Mouse (Mus musculus) midbrain, embryonic 16.5 days (tissue): ENCODE measurements at regions not wholly inside any gene's neighbourhood (a gene's known extent, or its start where the extent isn't known, plus 50 kb on each side); places are given as distances from the start of the nearest gene placed in this dataset.

Source experiments
- ATAC-seq: fragments of 200-750 bp; cut with Nextera tagmentation; 2 replicates; pipeline ENCODE4 v1.8.0; 2017; ENCODE audit warnings: moderate TSS enrichment
- H3K27ac ChIP-seq: fragments of 300-500 bp; sonication (generic); 2 replicates; pipeline ENCODE4 v1.5.1; 2014; ENCODE audit warnings: mild to moderate bottlenecking, low read length, mixed read lengths
- H3K27me3 ChIP-seq: fragments of 300-500 bp; sonication (generic); 2 replicates; pipeline ENCODE4 v1.6.1; 2014; ENCODE audit warnings: low read depth, low read length, mixed read lengths; ENCODE audit not compliant: control insufficient read depth, insufficient read depth
- H3K36me3 ChIP-seq: fragments of 300-500 bp; sonication (generic); 2 replicates; pipeline ENCODE4 v1.6.1; 2014; ENCODE audit warnings: mild to moderate bottlenecking, low read length, moderate library complexity, mixed read lengths; ENCODE audit not compliant: control insufficient read depth, insufficient read depth
- H3K4me1 ChIP-seq: fragments of 300-500 bp; sonication (generic); 2 replicates; pipeline ENCODE4 v1.6.1; 2014; ENCODE audit warnings: mild to moderate bottlenecking, low read length, mixed read lengths; ENCODE audit not compliant: control insufficient read depth, insufficient read depth
- H3K4me2 ChIP-seq: fragments of 300-500 bp; sonication (generic); 2 replicates; pipeline ENCODE4 v1.6.1; 2014; ENCODE audit warnings: mild to moderate bottlenecking, low read length, mixed read lengths
- H3K4me3 ChIP-seq: fragments of 300-500 bp; sonication (generic); 2 replicates; pipeline ENCODE4 v1.5.1; 2014; ENCODE audit warnings: low read depth, mild to moderate bottlenecking, low read length, moderate library complexity, mixed read lengths
- H3K9ac ChIP-seq: fragments of 300-500 bp; sonication (generic); 2 replicates; pipeline ENCODE4 v1.6.1; 2014; ENCODE audit warnings: low read depth, low read length, mixed read lengths
- H3K9me3 ChIP-seq: fragments of 300-500 bp; sonication (generic); replicated peaks from 2 replicates; pipeline ENCODE4 v1.6.1; 2014; ENCODE audit warnings: mild to moderate bottlenecking, low read length, mixed read lengths; ENCODE audit not compliant: control insufficient read depth, poor library complexity, severe bottlenecking
- WGBS: fragments of 180-500 bp; shearing (Covaris S2); extraction: QIAGEN DNeasy Blood & Tissue Kit; methylation state at CpG from one replicate; pipeline ENCODE4 v1.1.7; 2014; 5-methylcytosine and 5-hydroxymethylcytosine counted together

DNA sequence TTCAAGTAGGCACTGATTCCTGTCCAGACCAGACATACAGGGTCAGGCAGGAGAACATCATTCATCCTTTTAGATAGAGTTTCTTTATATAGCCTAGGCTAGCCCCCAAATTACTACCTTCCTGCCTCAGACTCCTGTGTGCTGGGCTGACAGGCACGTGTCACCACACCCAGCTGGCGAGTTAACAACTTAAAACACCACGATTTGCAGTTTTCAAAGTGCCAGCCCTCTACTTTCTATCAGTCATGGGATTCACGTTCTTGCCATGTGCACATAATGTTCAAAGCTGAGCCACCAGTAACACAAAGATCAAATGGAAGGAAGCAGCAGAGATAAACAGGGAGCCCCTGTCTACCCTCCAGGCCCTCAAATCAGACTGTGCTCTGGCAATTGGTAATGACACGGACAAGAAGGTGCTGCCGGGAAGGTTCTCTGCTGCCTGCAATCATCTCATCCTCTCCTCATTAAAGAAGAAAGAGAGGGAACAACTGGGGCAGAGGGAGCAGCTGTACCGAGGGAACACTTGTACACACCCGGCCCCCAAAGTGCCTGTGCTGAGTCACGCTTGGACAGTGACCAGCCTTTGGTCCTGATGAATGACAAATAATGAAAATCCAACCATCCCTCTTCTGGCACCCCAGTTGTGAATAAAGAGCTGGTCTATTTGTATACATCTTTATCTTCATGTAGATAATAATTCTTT lies 79.4 kb upstream of the Irf2bp2 start:
- no peak overlapping the region for H3K9ac ChIP-seq
- WGBS: 64% methylated on average over 9 of the region's 9 CpGs
- H3K4me2 ChIP-seq: no peak overlapping the region
- H3K27me3 ChIP-seq: no peaks in the 10 kb centered on the region
- no peak for ATAC-seq
- no peak overlapping the region for H3K4me3 ChIP-seq
- no peaks in the 10 kb centered on the region for H3K9me3 ChIP-seq
- H3K4me1 ChIP-seq: peaks cover 14% of the 10 kb centered on the region
- H3K27ac ChIP-seq: no peak overlapping the region
- H3K36me3 ChIP-seq: no peaks in the 10 kb centered on the region

DNA sequence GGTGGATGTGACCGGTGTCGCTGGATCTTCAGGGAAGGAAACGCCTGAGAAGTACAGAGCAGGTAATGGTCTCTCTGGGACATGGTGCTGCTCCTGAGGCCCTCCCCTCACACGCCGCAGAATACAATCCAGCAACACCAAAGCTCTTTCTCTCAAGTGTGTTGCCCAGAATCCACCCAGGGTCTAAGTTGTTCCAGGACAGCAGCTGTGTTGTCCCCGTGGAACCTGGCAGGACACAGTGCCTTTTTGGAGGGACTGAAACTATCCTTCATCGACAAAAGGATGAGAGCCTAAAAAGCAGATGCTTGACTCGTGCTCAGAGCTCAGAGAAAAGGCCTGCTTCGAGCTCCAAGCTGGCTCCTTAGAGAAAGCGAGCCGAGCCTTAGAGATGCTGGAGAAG lies 77.8 kb upstream of the Irf2bp2 start:
- 95% methylated on average over 11 of the region's 11 CpGs for WGBS
- Histone ChIP-seq H3K4me3 (no peak overlapping the region), H3K27me3 (no peaks in the 10 kb centered on the region), H3K9ac (no peak overlapping the region), H3K4me1 (peaks cover 21% of the 10 kb centered on the region), H3K4me2 (no peak overlapping the region), H3K27ac (no peak overlapping the region), H3K36me3 (no peaks in the 10 kb centered on the region), H3K9me3 (no peaks in the 10 kb centered on the region)
- no peak for ATAC-seq

DNA sequence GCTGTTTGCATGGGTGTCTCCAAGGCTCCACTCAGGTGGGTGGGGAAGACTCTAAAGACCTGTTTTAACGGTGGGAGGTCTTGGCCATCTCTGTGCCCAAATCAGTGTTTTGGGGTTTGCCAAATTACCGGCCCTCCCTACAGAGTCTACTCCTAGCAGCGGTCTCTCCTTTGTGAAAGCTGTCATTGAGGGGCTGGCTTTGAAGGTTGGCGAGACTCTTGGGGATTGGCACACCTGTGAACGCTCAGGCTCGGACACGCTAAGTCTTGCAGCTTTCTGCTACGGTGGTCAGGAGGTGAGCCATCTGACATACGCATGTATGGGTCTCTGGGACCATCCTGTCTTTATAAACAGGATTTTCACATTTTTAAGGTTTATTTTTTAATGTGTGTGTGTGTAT lies 76.1 kb upstream of the Irf2bp2 start:
- H3K4me3 ChIP-seq: no peak overlapping the region
- no peaks in the 10 kb centered on the region for H3K27me3 ChIP-seq
- H3K9ac ChIP-seq: no peak overlapping the region
- H3K4me2 ChIP-seq: no peak overlapping the region
- no peak for ATAC-seq
- 90% methylated on average over 9 of the region's 9 CpGs for WGBS
- H3K4me1 ChIP-seq: peaks cover 38% of the 10 kb centered on the region
- H3K9me3 ChIP-seq: no peaks in the 10 kb centered on the region
- H3K36me3 ChIP-seq: no peaks in the 10 kb centered on the region
- no peak overlapping the region for H3K27ac ChIP-seq

DNA sequence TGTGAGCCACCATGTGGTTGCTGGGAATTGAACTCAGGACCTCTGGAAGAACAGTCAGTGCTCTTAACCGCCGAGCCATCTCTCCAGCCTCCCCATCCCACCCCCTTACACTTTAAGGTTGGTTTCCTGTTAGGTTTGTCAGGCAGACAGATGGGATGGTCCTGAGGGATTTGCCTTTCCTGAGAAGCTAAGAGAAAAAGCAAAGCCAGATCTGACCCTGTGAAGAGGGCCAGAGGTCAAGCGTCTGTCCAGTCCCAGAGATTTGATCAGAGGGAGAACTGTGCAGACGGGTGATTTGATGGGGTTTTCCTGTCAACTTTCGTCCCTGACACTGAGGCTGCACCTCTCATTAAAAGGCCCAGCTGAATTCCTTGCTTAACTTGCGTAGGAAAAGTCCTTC lies 75.4 kb upstream of the Irf2bp2 start:
- no peak overlapping the region for H3K4me2 ChIP-seq
- H3K27ac ChIP-seq: no peak overlapping the region
- 72% methylated on average over 6 of the region's 6 CpGs for WGBS
- H3K9me3 ChIP-seq: no peaks in the 10 kb centered on the region
- no peak for ATAC-seq
- H3K27me3 ChIP-seq: no peaks in the 10 kb centered on the region
- H3K36me3 ChIP-seq: no peaks in the 10 kb centered on the region
- H3K4me1 ChIP-seq: peaks cover 45% of the 10 kb centered on the region
- no peak overlapping the region for H3K9ac ChIP-seq
- H3K4me3 ChIP-seq: no peak overlapping the region

DNA sequence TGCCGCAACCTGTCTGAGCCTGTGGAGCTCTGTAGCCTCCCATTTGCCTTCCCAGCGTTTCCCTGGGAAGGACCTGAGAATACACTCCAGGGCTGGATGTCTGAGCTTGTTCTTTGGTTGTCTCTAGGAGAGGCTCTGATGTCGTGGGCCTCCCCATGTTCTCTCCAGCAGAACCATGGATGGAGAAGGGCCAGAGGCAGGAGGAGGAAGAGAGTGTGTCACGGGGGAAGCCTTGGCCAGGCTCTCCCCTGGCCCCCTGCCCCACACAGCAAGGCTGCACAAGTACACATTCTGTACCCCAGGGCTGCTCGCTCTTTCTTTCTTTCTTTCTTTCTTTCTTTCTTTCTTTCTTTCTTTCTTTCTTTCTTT lies 74.9 kb upstream of the Irf2bp2 start:
- H3K4me3 ChIP-seq: no peak overlapping the region
- no peaks in the 10 kb centered on the region for H3K27me3 ChIP-seq
- H3K4me1 ChIP-seq: peaks cover 50% of the 10 kb centered on the region
- no peak for ATAC-seq
- WGBS: 69% methylated on average over 5 of the region's 5 CpGs
- peak overlapping the region; percentile 96 for H3K27ac ChIP-seq
- H3K36me3 ChIP-seq: no peaks in the 10 kb centered on the region
- H3K9me3 ChIP-seq: no peaks in the 10 kb centered on the region
- no peak overlapping the region for H3K4me2 ChIP-seq
- no peak overlapping the region for H3K9ac ChIP-seq

DNA sequence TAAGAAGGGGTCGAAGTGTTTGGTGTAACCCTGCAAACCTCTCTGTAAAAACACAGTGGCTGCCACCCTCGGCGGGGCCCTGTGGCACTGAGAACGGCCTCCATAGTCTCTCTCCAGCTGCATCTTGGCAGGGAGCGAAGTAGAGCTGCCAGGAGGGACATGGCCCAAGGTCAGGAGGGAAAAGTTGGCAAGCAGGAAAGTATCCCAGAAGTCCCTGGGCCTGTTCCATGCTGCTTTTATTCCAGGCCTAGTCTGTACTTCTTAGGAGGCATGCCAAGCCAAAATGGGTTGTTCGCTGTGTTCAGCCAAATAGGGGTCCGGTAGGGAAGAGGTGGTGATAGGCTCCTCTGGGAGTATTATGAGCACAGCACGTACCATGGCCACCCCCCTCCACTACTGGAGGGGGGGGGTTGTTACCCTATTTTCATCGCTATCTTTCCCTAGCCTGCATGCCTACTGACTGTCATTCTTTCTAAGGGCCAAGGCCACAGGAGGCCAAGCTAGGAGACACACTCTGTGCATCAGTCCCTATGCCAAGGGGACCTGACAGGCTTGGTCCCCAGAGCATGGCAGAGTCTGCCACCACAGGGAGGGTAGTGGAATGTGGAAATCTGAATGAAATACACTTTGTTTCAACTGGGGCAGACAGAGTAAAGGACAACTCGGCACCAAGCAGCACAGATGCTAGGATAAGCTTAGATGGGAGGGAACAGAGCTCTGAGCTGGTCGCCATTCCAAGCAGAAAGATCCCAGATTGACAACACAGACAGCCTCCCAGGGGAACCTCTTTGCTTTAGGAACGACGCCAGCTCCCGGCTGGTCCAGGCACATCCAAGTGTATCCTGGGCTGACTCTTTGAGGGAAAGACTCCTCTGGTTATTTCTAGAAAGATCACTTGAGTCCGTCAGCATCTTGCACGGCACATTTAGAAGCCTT lies 74.2 kb upstream of the Irf2bp2 start:
- Histone ChIP-seq H3K27ac (peak overlapping the region; percentile 96), H3K4me3 (no peak overlapping the region), H3K9me3 (no peaks in the 10 kb centered on the region), H3K4me2 (no peak overlapping the region), H3K9ac (no peak overlapping the region), H3K4me1 (peaks cover 57% of the 10 kb centered on the region), H3K27me3 (no peaks in the 10 kb centered on the region), H3K36me3 (no peaks in the 10 kb centered on the region)
- peak; percentile 33 for ATAC-seq
- 53% methylated on average over 16 of the region's 16 CpGs for whole genome bisulfite sequencing

DNA sequence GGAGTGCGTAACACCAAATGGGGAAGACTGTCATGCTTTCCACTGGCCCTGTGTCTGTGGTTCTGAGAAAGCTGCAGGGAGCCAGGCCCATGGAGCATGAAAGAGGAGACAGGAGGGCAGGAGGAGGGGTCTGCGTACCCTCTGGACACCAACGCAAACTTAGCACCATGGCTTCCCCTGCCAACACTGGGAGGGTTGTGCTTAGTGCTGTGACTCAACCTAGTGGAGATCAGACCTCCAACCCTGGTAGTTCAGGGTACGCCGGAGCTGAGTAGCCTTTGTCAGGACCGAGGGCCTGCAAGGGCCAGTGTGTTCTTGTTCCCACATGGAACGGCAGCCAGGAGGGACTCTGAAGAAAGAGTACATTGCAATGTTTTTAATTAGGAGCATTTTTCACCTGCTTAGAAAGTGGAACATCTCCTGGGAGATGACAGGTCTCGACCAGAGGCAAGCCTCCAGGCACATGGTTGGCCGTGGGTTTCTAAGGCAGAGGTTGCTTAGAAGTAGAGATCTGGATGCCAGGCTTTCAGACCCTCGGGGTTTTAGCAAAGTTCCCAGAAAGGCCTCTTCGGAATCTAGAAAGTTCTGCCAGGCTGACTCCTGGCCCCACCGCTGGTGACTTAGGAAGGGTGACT lies 73.4 kb upstream of the Irf2bp2 start:
- Histone ChIP-seq H3K36me3 (no peaks in the 10 kb centered on the region), H3K9ac (peak overlapping the region; percentile 57), H3K27ac (peak overlapping the region; percentile 96), H3K4me2 (peak overlapping the region; percentile 21), H3K27me3 (no peaks in the 10 kb centered on the region), H3K4me3 (no peak overlapping the region), H3K9me3 (no peaks in the 10 kb centered on the region), H3K4me1 (peaks cover 65% of the 10 kb centered on the region)
- WGBS: 35% methylated on average over 12 of the region's 12 CpGs
- ATAC-seq: peak; percentile 21; the same call in 1 of the 2 replicates

DNA sequence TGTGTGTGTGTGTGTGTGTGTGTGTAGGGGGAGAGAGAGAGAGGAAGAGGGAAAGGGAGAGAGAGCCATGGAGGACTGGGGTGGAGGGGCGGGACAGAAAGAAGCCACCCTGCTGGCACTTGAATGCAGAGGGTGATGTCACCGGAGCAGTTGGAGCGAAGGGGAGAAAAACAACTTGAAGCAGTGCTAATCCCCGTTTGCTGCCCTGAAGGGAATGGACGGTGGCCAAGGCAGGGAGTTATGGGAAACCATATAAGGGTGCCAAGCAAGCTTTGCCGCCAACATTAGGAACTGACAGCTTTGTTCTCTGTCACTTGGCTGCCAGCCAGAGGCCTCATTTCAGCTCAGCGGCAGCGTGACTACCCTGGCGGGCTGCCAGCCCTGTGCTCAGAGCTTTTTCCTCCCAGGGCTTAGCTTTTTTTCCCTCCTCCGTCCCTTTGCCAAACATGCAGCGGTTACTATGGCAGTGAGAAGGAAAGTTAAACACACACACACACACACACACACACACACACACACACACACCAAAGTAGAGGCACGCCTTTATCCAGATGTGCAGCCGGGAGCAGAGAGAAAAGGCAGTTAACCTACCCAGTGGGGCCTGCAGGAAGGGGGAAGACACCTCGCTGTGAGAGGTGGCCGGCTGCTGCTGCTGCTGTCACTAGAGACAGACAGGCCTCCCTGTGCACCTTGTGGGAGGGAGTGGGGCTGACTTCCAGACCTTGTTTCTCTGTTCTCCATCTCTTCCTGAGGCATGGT lies 72.7 kb upstream of the Irf2bp2 start:
- 0% methylated on average over 14 of the region's 15 CpGs for WGBS
- peak overlapping the region; percentile 96 for H3K27ac ChIP-seq
- peaks cover 72% of the 10 kb centered on the region for H3K4me1 ChIP-seq
- H3K9ac ChIP-seq: peak overlapping the region; percentile 57
- H3K27me3 ChIP-seq: no peaks in the 10 kb centered on the region
- H3K9me3 ChIP-seq: no peaks in the 10 kb centered on the region
- H3K36me3 ChIP-seq: no peaks in the 10 kb centered on the region
- peak overlapping the region; percentile 21 for H3K4me2 ChIP-seq
- ATAC-seq: peak; percentile 83
- H3K4me3 ChIP-seq: no peak overlapping the region
